Mouse (Mus musculus): ENCODE measurements around the gene Pten.
"Not testable (repeated sequence)": the region's sequence is repeated elsewhere in the genome, so short reads cannot be mapped to it uniquely, and the experiment has no call there.

Gene Pten

GRCm38 (mm10) chr19:32793901-32794300 is 36.6 kb downstream of the Pten start:
- in situ Hi-C loops (cut with MboI; ENCODE audit: low sequenced_read_pairs): no loop called here

- in situ Hi-C loops (cut with MboI; ENCODE audit: low sequenced_read_pairs): no loop called here
Observed at GRCm38 (mm10) chr19:32800557-32800956, 43.3 kb downstream of the Pten start.

- in situ Hi-C loops (cut with MboI; ENCODE audit: low sequenced_read_pairs): no loop called here
Observed at GRCm38 (mm10) chr19:32804703-32805102, 47.4 kb downstream of the Pten start.

GRCm38 (mm10) chr19:32807610-32808009 is 50.3 kb downstream of the Pten start:
- in situ Hi-C loops (cut with MboI; ENCODE audit: low sequenced_read_pairs): no loop called here

GRCm38 (mm10) chr19:32808690-32809089 is 51.4 kb downstream of the Pten start:
- in situ Hi-C loops (cut with MboI; ENCODE audit: low sequenced_read_pairs): no loop called here

- in situ Hi-C loops (cut with MboI; ENCODE audit: low sequenced_read_pairs): no loop called here
Observed at GRCm38 (mm10) chr19:32809117-32809516, 51.8 kb downstream of the Pten start.

GRCm38 (mm10) chr19:32818759-32819158 is 61.5 kb downstream of the Pten start:
- in situ Hi-C loops (cut with MboI; ENCODE audit: low sequenced_read_pairs): no loop called here

- in situ Hi-C loops (cut with MboI; ENCODE audit: low sequenced_read_pairs): not testable (repeated sequence)
Observed at GRCm38 (mm10) chr19:32822959-32823358, 65.7 kb downstream of the Pten start.

- in situ Hi-C loops (cut with MboI; ENCODE audit: low sequenced_read_pairs): no loop called here
Observed at GRCm38 (mm10) chr19:32826616-32827015, 69.3 kb downstream of the Pten start.

- in situ Hi-C loops (cut with MboI; ENCODE audit: low sequenced_read_pairs): no loop called here
Observed at GRCm38 (mm10) chr19:32829871-32830270, 72.6 kb downstream of the Pten start.

- in situ Hi-C loops (cut with MboI; ENCODE audit: low sequenced_read_pairs): no loop called here
Observed at GRCm38 (mm10) chr19:32831286-32831685, 74.0 kb downstream of the Pten start.

GRCm38 (mm10) chr19:32840491-32840890 is 83.2 kb downstream of the Pten start:
- in situ Hi-C loops (cut with MboI; ENCODE audit: low sequenced_read_pairs): no loop called here

GRCm38 (mm10) chr19:32844486-32844885 is 87.2 kb downstream of the Pten start:
- in situ Hi-C loops (cut with MboI; ENCODE audit: low sequenced_read_pairs): no loop called here

- in situ Hi-C loops (cut with MboI; ENCODE audit: low sequenced_read_pairs): no loop called here
Observed at GRCm38 (mm10) chr19:32848041-32848440, 90.7 kb downstream of the Pten start.

GRCm38 (mm10) chr19:32852306-32852705 is 95.0 kb downstream of the Pten start:
- in situ Hi-C loops (cut with MboI; ENCODE audit: low sequenced_read_pairs): no loop called here

GRCm38 (mm10) chr19:32861675-32862575 is 104.6 kb downstream of the Pten start:
- in situ Hi-C loops (cut with MboI; ENCODE audit: low sequenced_read_pairs): no loop called here

- in situ Hi-C loops (cut with MboI; ENCODE audit: low sequenced_read_pairs): no loop called here
Observed at GRCm38 (mm10) chr19:32866765-32867164, 109.5 kb downstream of the Pten start.

- in situ Hi-C loops (cut with MboI; ENCODE audit: low sequenced_read_pairs): no loop called here
Observed at GRCm38 (mm10) chr19:32867181-32867897, 110.0 kb downstream of the Pten start.

- in situ Hi-C loops (cut with MboI; ENCODE audit: low sequenced_read_pairs): no loop called here
Observed at GRCm38 (mm10) chr19:32868560-32868959, 111.3 kb downstream of the Pten start.

- in situ Hi-C loops (cut with MboI; ENCODE audit: low sequenced_read_pairs): no loop called here
Observed at GRCm38 (mm10) chr19:32869053-32869680, 111.9 kb downstream of the Pten start.

GRCm38 (mm10) chr19:32873904-32874637 is 116.8 kb downstream of the Pten start:
- in situ Hi-C loops (cut with MboI; ENCODE audit: low sequenced_read_pairs): no loop called here

Measured in CH12F3 (cell line).